Mouse (Mus musculus) embryo, embryonic 10 days (tissue): ENCODE results near the gene Trim67.

ENCODE experiments used
- DNase-seq: peaks from one replicate; pipeline ENCODE4 v3.0.0-alpha.2; 2015; ENCODE audit warnings: low spot score

Gene Trim67

GRCm38 (mm10) chr8:124878141-124878540 lies 85.2 kb downstream of the Trim67 start:
- no peak for DNase-seq

- DNase-seq, result no peak
These were observed 86.1 kb downstream of the Trim67 start for GRCm38 (mm10) chr8:124878946-124879526.
